Mouse (Mus musculus): Measurements from ENCODE around the gene Pde3b. TPM values are rescaled to one million over a fixed set of nuclear protein-coding genes. Genes with fewer than 3 reads are reported as not detected.

The Pde3b gene
- polyA plus RNA-seq, 1 experiment from 2014 or later = 4.8 TPM

GRCm38 (mm10) chr7:114452876-114453275 lies 37.8 kb downstream of the Pde3b start:
- Histone ChIP-seq H3K36me3 (no peaks in the 10 kb centered on the region), H3K4me2 (no peak overlapping the region), H3K9me3 (no peaks in the 10 kb centered on the region), H3K27me3 (no peaks in the 10 kb centered on the region), H3K4me1 (no peaks in the 10 kb centered on the region), H3K4me3 (no peak overlapping the region), H3K27ac (no peak overlapping the region), H3K9ac (no peak overlapping the region)
- WGBS = 63% methylated on average over 3 of the region's 3 CpGs
- ATAC-seq (ENCODE audit: insufficient number of reproducible peaks, insufficient read depth, low FRiP score, low TSS enrichment, low read depth) = no peak

- Histone ChIP-seq H3K4me2 (no peak overlapping the region), H3K27me3 (no peaks in the 10 kb centered on the region), H3K9ac (no peak overlapping the region), H3K27ac (no peak overlapping the region), H3K36me3 (no peaks in the 10 kb centered on the region), H3K9me3 (no peaks in the 10 kb centered on the region), H3K4me1 (no peaks in the 10 kb centered on the region), H3K4me3 (no peak overlapping the region)
- WGBS = 76% methylated on average over 5 of the region's 5 CpGs
- ATAC-seq (ENCODE audit: insufficient number of reproducible peaks, insufficient read depth, low FRiP score, low TSS enrichment, low read depth) = no peak
These were observed 38.4 kb downstream of the Pde3b start for GRCm38 (mm10) chr7:114453300-114453990.

- no peaks in the 10 kb centered on the region for H3K9me3 ChIP-seq
- no peak overlapping the region for H3K4me3 ChIP-seq
- H3K4me1 ChIP-seq = no peaks in the 10 kb centered on the region
- no peaks in the 10 kb centered on the region for H3K36me3 ChIP-seq
- H3K4me2 ChIP-seq = no peak overlapping the region
- H3K27me3 ChIP-seq = no peaks in the 10 kb centered on the region
- 79% methylated on average over 1 of the region's 1 CpGs for WGBS
- H3K27ac ChIP-seq = no peak overlapping the region
- no peak for ATAC-seq (ENCODE audit: insufficient number of reproducible peaks, insufficient read depth, low FRiP score, low TSS enrichment, low read depth)
- H3K9ac ChIP-seq = no peak overlapping the region
These were observed 39.8 kb downstream of the Pde3b start for GRCm38 (mm10) chr7:114454858-114455257.

- Histone ChIP-seq H3K4me1 (no peaks in the 10 kb centered on the region), H3K9me3 (no peaks in the 10 kb centered on the region), H3K4me3 (no peak overlapping the region), H3K27ac (no peak overlapping the region), H3K9ac (no peak overlapping the region), H3K4me2 (no peak overlapping the region), H3K27me3 (no peaks in the 10 kb centered on the region), H3K36me3 (no peaks in the 10 kb centered on the region)
- no peak for ATAC-seq (ENCODE audit: insufficient number of reproducible peaks, insufficient read depth, low FRiP score, low TSS enrichment, low read depth)
- 78% methylated on average over 4 of the region's 4 CpGs for WGBS
These were observed 41.8 kb downstream of the Pde3b start for GRCm38 (mm10) chr7:114456904-114457303.

- Histone ChIP-seq H3K27me3 (no peaks in the 10 kb centered on the region), H3K9me3 (no peaks in the 10 kb centered on the region), H3K4me2 (no peak overlapping the region), H3K9ac (no peak overlapping the region), H3K27ac (no peak overlapping the region), H3K36me3 (no peaks in the 10 kb centered on the region), H3K4me3 (no peak overlapping the region), H3K4me1 (no peaks in the 10 kb centered on the region)
- no peak for ATAC-seq (ENCODE audit: insufficient number of reproducible peaks, insufficient read depth, low FRiP score, low TSS enrichment, low read depth)
- 61% methylated on average over 1 of the region's 1 CpGs for whole genome bisulfite sequencing
These were observed 44.8 kb downstream of the Pde3b start for GRCm38 (mm10) chr7:114459909-114460308.

- no peak overlapping the region for H3K27ac ChIP-seq
- no peaks in the 10 kb centered on the region for H3K9me3 ChIP-seq
- ATAC-seq (ENCODE audit: insufficient number of reproducible peaks, insufficient read depth, low FRiP score, low TSS enrichment, low read depth) = no peak
- no peak overlapping the region for H3K4me2 ChIP-seq
- no peaks in the 10 kb centered on the region for H3K4me1 ChIP-seq
- no peaks in the 10 kb centered on the region for H3K27me3 ChIP-seq
- WGBS = 45% methylated on average over 2 of the region's 2 CpGs
- no peak overlapping the region for H3K4me3 ChIP-seq
- H3K36me3 ChIP-seq = no peaks in the 10 kb centered on the region
- no peak overlapping the region for H3K9ac ChIP-seq
These were observed 46.6 kb downstream of the Pde3b start for GRCm38 (mm10) chr7:114461727-114462126.

- no peak overlapping the region for H3K4me2 ChIP-seq
- H3K27ac ChIP-seq = no peak overlapping the region
- no peak overlapping the region for H3K4me3 ChIP-seq
- no peaks in the 10 kb centered on the region for H3K27me3 ChIP-seq
- H3K36me3 ChIP-seq = no peaks in the 10 kb centered on the region
- no peaks in the 10 kb centered on the region for H3K4me1 ChIP-seq
- no peaks in the 10 kb centered on the region for H3K9me3 ChIP-seq
- H3K9ac ChIP-seq = no peak overlapping the region
- WGBS = 86% methylated on average over 3 of the region's 3 CpGs
- no peak for ATAC-seq (ENCODE audit: insufficient number of reproducible peaks, insufficient read depth, low FRiP score, low TSS enrichment, low read depth)
These were observed 51.3 kb downstream of the Pde3b start for GRCm38 (mm10) chr7:114466358-114466757.

- WGBS = 79% methylated on average over 2 of the region's 2 CpGs
- Histone ChIP-seq H3K27ac (no peak overlapping the region), H3K4me2 (no peak overlapping the region), H3K9me3 (no peaks in the 10 kb centered on the region), H3K4me3 (no peak overlapping the region), H3K4me1 (no peaks in the 10 kb centered on the region), H3K36me3 (no peaks in the 10 kb centered on the region), H3K9ac (no peak overlapping the region), H3K27me3 (no peaks in the 10 kb centered on the region)
- no peak for ATAC-seq (ENCODE audit: insufficient number of reproducible peaks, insufficient read depth, low FRiP score, low TSS enrichment, low read depth)
These were observed 57.4 kb downstream of the Pde3b start for GRCm38 (mm10) chr7:114472471-114472870.

GRCm38 (mm10) chr7:114474889-114475288 lies 59.8 kb downstream of the Pde3b start:
- Histone ChIP-seq H3K27ac (no peak overlapping the region), H3K4me2 (no peak overlapping the region), H3K9me3 (no peaks in the 10 kb centered on the region), H3K4me3 (no peak overlapping the region), H3K36me3 (no peaks in the 10 kb centered on the region), H3K4me1 (no peaks in the 10 kb centered on the region), H3K27me3 (no peaks in the 10 kb centered on the region), H3K9ac (no peak overlapping the region)
- no peak for ATAC-seq (ENCODE audit: insufficient number of reproducible peaks, insufficient read depth, low FRiP score, low TSS enrichment, low read depth)
- 80% methylated on average over 1 of the region's 1 CpGs for WGBS

- Histone ChIP-seq H3K4me1 (no peaks in the 10 kb centered on the region), H3K27me3 (no peaks in the 10 kb centered on the region), H3K9me3 (no peaks in the 10 kb centered on the region), H3K36me3 (no peaks in the 10 kb centered on the region), H3K9ac (no peak overlapping the region), H3K4me3 (no peak overlapping the region), H3K4me2 (no peak overlapping the region), H3K27ac (no peak overlapping the region)
- ATAC-seq (ENCODE audit: insufficient number of reproducible peaks, insufficient read depth, low FRiP score, low TSS enrichment, low read depth) = no peak
- WGBS = 88% methylated on average over 2 of the region's 2 CpGs
These were observed 62.8 kb downstream of the Pde3b start for GRCm38 (mm10) chr7:114477884-114478283.

- H3K9ac ChIP-seq = no peak overlapping the region
- H3K9me3 ChIP-seq = no peaks in the 10 kb centered on the region
- 32% methylated on average over 5 of the region's 5 CpGs for WGBS
- H3K36me3 ChIP-seq = no peaks in the 10 kb centered on the region
- H3K27me3 ChIP-seq = no peaks in the 10 kb centered on the region
- H3K4me1 ChIP-seq = no peaks in the 10 kb centered on the region
- H3K4me2 ChIP-seq = no peak overlapping the region
- H3K27ac ChIP-seq = no peak overlapping the region
- H3K4me3 ChIP-seq = no peak overlapping the region
- no peak for ATAC-seq (ENCODE audit: insufficient number of reproducible peaks, insufficient read depth, low FRiP score, low TSS enrichment, low read depth)
These were observed 63.8 kb downstream of the Pde3b start for GRCm38 (mm10) chr7:114478901-114479300.

GRCm38 (mm10) chr7:114479779-114480178 lies 64.7 kb downstream of the Pde3b start:
- no peaks in the 10 kb centered on the region for H3K36me3 ChIP-seq
- H3K27ac ChIP-seq = no peak overlapping the region
- no peaks in the 10 kb centered on the region for H3K4me1 ChIP-seq
- no peak overlapping the region for H3K4me2 ChIP-seq
- no peak overlapping the region for H3K4me3 ChIP-seq
- ATAC-seq (ENCODE audit: insufficient number of reproducible peaks, insufficient read depth, low FRiP score, low TSS enrichment, low read depth) = no peak
- no peaks in the 10 kb centered on the region for H3K27me3 ChIP-seq
- no peaks in the 10 kb centered on the region for H3K9me3 ChIP-seq
- WGBS = 39% methylated on average over 4 of the region's 4 CpGs
- H3K9ac ChIP-seq = no peak overlapping the region
